Mouse (Mus musculus) hindbrain, embryonic 11.5 days (tissue): ENCODE measurements around the gene Olfr103. TPM values are rescaled to one million over a fixed set of nuclear protein-coding genes. Genes with fewer than 3 reads are reported as not detected.

Experiments used
- ATAC-seq: fragments of 200-750 bp; cut with Nextera tagmentation; 2 replicates; pipeline ENCODE4 v1.8.0; 2017; ENCODE audit warnings: mild to moderate bottlenecking, moderate TSS enrichment, moderate library complexity; ENCODE audit not compliant: low FRiP score
- DNase-seq: peaks from one replicate; pipeline ENCODE4 v3.0.0-alpha.2; 2015; ENCODE audit warnings: low spot score
- H3K27ac ChIP-seq: fragments of 300-500 bp; sonication (generic); 2 replicates; pipeline ENCODE4 v1.5.1; 2014; ENCODE audit warnings: mild to moderate bottlenecking, low read depth, low read length
- H3K27me3 ChIP-seq: fragments of 300-500 bp; sonication (generic); 2 replicates; pipeline ENCODE4 v1.6.1; 2014; ENCODE audit warnings: mild to moderate bottlenecking, low read length, moderate library complexity, mixed read lengths; ENCODE audit not compliant: control insufficient read depth, insufficient read depth
- H3K36me3 ChIP-seq: fragments of 300-500 bp; sonication (generic); 2 replicates; pipeline ENCODE4 v1.6.1; 2014; ENCODE audit warnings: mild to moderate bottlenecking, low read length, moderate library complexity, mixed read lengths; ENCODE audit not compliant: control insufficient read depth, insufficient read depth
- H3K4me1 ChIP-seq: fragments of 300-500 bp; sonication (generic); replicated peaks from 2 replicates; pipeline ENCODE4 v1.6.1; 2014; ENCODE audit warnings: low read length, mixed read lengths; ENCODE audit not compliant: control insufficient read depth, insufficient read depth
- H3K4me2 ChIP-seq: fragments of 300-500 bp; sonication (generic); replicated peaks from 2 replicates; pipeline ENCODE4 v1.6.1; 2014; ENCODE audit warnings: mild to moderate bottlenecking, low read depth, low read length
- H3K4me3 ChIP-seq: fragments of 300-500 bp; sonication (generic); 2 replicates; pipeline ENCODE4 v1.5.1; 2014; ENCODE audit warnings: low read depth, low read length
- H3K9ac ChIP-seq: fragments of 300-500 bp; sonication (generic); 2 replicates; pipeline ENCODE4 v1.6.1; 2014; ENCODE audit warnings: low read depth, low read length
- H3K9me3 ChIP-seq: fragments of 300-500 bp; sonication (generic); 2 replicates; pipeline ENCODE4 v1.6.1; 2016; ENCODE audit warnings: low read length; ENCODE audit not compliant: control insufficient read depth
- WGBS: fragments of 180-500 bp; shearing (Covaris S2); extraction: QIAGEN DNeasy Blood & Tissue Kit; methylation state at CpG from one replicate; pipeline ENCODE4 v1.1.7; 2014; 5-methylcytosine and 5-hydroxymethylcytosine counted together
- polyA plus RNA-seq: library from polyadenylated mRNA; unstranded; fragments of >200 nt; fragmentation: Nextera tagmentation; extraction: Ambion mirVana; gene quantifications from 2 replicates; pipeline ENCODE4 v1.2.1, GENCODE M21; 2014

Olfr103 gene
- not detected in 2 replicates for polyA plus RNA-seq

- H3K9ac ChIP-seq, result no peak within 1 kb of the TSS
- DNase-seq (no peak), ATAC-seq (no peak)
- H3K4me3 ChIP-seq, result no peak within 1 kb of the TSS
- H3K9me3 ChIP-seq, result no peaks in the 10 kb centered on the region
- no peaks in the 10 kb centered on the region for H3K4me1 ChIP-seq
- no peaks in the 10 kb centered on the region for H3K27me3 ChIP-seq
- 88% methylated on average over 2 of the region's 2 CpGs for WGBS
- no peaks in the 10 kb centered on the region for H3K36me3 ChIP-seq
- no peak within 1 kb of the TSS for H3K27ac ChIP-seq
- no peak within 1 kb of the TSS for H3K4me2 ChIP-seq
Observed at GRCm38 (mm10) chr17:37339598-37339997, at the start of gene Olfr103. Olfr103 (minus strand) TSS chr17:37339698.

GRCm38 (mm10) chr17:37378733-37379132 is 39.2 kb upstream of the Olfr103 start, which contains the start of gene Olfr105-ps:
Olfr105-ps (plus strand) TSS chr17:37379033.
- ATAC-seq, result no peak

GRCm38 (mm10) chr17:37359282-37359681 is 19.8 kb upstream of the Olfr103 start, which contains the start of gene Olfr104-ps:
Olfr104-ps (plus strand) TSS chr17:37359582.
- ATAC-seq, result no peak
- no peaks in the 10 kb centered on the region for H3K27me3 ChIP-seq

More at GRCm38 (mm10) chr17:37378733-37379132, 39.2 kb upstream of the Olfr103 start, which contains the start of gene Olfr105-ps:
- Histone ChIP-seq H3K4me3 (no peak within 1 kb of the TSS), H3K4me2 (no peak within 1 kb of the TSS), H3K27me3 (no peaks in the 10 kb centered on the region), H3K9me3 (no peaks in the 10 kb centered on the region), H3K4me1 (no peaks in the 10 kb centered on the region), H3K36me3 (no peaks in the 10 kb centered on the region), H3K9ac (no peak within 1 kb of the TSS), H3K27ac (no peak within 1 kb of the TSS)
- no peak for DNase-seq

GRCm38 (mm10) chr17:37316954-37317353 is 22.5 kb downstream of the Olfr103 start, which contains the start of gene Olfr102:
Olfr102 (minus strand) TSS chr17:37317054.
- H3K4me3 ChIP-seq, result no peak within 1 kb of the TSS
- no peak within 1 kb of the TSS for H3K27ac ChIP-seq
- ATAC-seq (no peak), DNase-seq (no peak)
- H3K4me2 ChIP-seq, result no peak within 1 kb of the TSS
- no peaks in the 10 kb centered on the region for H3K9me3 ChIP-seq
- no peaks in the 10 kb centered on the region for H3K4me1 ChIP-seq
- no peaks in the 10 kb centered on the region for H3K27me3 ChIP-seq
- H3K36me3 ChIP-seq, result no peaks in the 10 kb centered on the region
- H3K9ac ChIP-seq, result no peak within 1 kb of the TSS

More at GRCm38 (mm10) chr17:37359282-37359681, 19.8 kb upstream of the Olfr103 start, which contains the start of gene Olfr104-ps:
- Histone ChIP-seq H3K9ac (no peak within 1 kb of the TSS), H3K4me3 (no peak within 1 kb of the TSS), H3K36me3 (no peaks in the 10 kb centered on the region), H3K9me3 (no peaks in the 10 kb centered on the region), H3K4me2 (no peak within 1 kb of the TSS), H3K27ac (no peak within 1 kb of the TSS), H3K4me1 (no peaks in the 10 kb centered on the region)
- no peak for DNase-seq

- Histone ChIP-seq H3K27ac (no peak overlapping the region), H3K4me1 (no peaks in the 10 kb centered on the region), H3K9me3 (no peaks in the 10 kb centered on the region), H3K4me2 (no peak overlapping the region), H3K27me3 (no peaks in the 10 kb centered on the region), H3K9ac (no peak overlapping the region), H3K4me3 (no peak overlapping the region), H3K36me3 (no peaks in the 10 kb centered on the region)
- 50% methylated on average over 2 of the region's 2 CpGs for WGBS
- DNase-seq, result no peak
- ATAC-seq, result no peak
Observed at GRCm38 (mm10) chr17:37310146-37310699, 29.3 kb downstream of the Olfr103 start.

- H3K9ac ChIP-seq, result no peak overlapping the region
- no peaks in the 10 kb centered on the region for H3K4me1 ChIP-seq
- DNase-seq (peak; percentile 0), ATAC-seq (no peak)
- 48% methylated on average over 4 of the region's 4 CpGs for WGBS
- no peaks in the 10 kb centered on the region for H3K36me3 ChIP-seq
- H3K4me3 ChIP-seq, result no peak overlapping the region
- no peaks in the 10 kb centered on the region for H3K9me3 ChIP-seq
- no peaks in the 10 kb centered on the region for H3K27me3 ChIP-seq
- no peak overlapping the region for H3K4me2 ChIP-seq
- H3K27ac ChIP-seq, result no peak overlapping the region
Observed at GRCm38 (mm10) chr17:37308483-37308882, 31.0 kb downstream of the Olfr103 start.

- WGBS, result 80% methylated on average over 4 of the region's 4 CpGs
- H3K27ac ChIP-seq, result no peak within 1 kb of the TSS
Observed at GRCm38 (mm10) chr17:37304213-37304612, 35.3 kb downstream of the Olfr103 start, which contains the start of gene Olfr101. Olfr101 (minus strand) TSS chr17:37304313.

More at GRCm38 (mm10) chr17:37304213-37304612, 35.3 kb downstream of the Olfr103 start, which contains the start of gene Olfr101:
- H3K9ac ChIP-seq, result no peak within 1 kb of the TSS
- no peak within 1 kb of the TSS for H3K4me2 ChIP-seq
- H3K36me3 ChIP-seq, result no peaks in the 10 kb centered on the region
- ATAC-seq (no peak), DNase-seq (no peak)
- no peaks in the 10 kb centered on the region for H3K4me1 ChIP-seq
- no peaks in the 10 kb centered on the region for H3K27me3 ChIP-seq
- no peaks in the 10 kb centered on the region for H3K9me3 ChIP-seq
- no peak within 1 kb of the TSS for H3K4me3 ChIP-seq
